Mouse (Mus musculus): ENCODE data around the gene Olfr297. TPM values are rescaled to one million over a fixed set of nuclear protein-coding genes. Genes with fewer than 3 reads are reported as not detected.

Olfr297 gene
- not detected for polyA plus RNA-seq (2017; shearing (Covaris generic))

- ATAC-seq: no peak
Observed at GRCm38 (mm10) chr7:86519668-86520067, at the start of gene Olfr297. Olfr297 (plus strand) TSS chr7:86519968.

GRCm38 (mm10) chr7:86492384-86492783 is 27.4 kb upstream of the Olfr297 start, which contains the start of gene Olfr298:
Olfr298 (minus strand) TSS chr7:86492484.
- ATAC-seq: no peak

Other genes starting within 250 kb of the Olfr297 start
- not detected for gene Olfr310, start 242.8 kb upstream of the Olfr297 start, polyA plus RNA-seq (2017; shearing (Covaris generic))
- gene Olfr309, start 206.3 kb upstream of the Olfr297 start, polyA plus RNA-seq (2017; shearing (Covaris generic)): not detected
- not detected for gene Olfr308, start 194.3 kb upstream of the Olfr297 start, polyA plus RNA-seq (2017; shearing (Covaris generic))
- under 1 TPM in 1 of 2 experiments, not detected in 1; 0.16 TPM for gene Olfr307, start 182.4 kb upstream of the Olfr297 start, polyA plus RNA-seq (2017; shearing (Covaris generic))
- gene Olfr305, start 153.0 kb upstream of the Olfr297 start, polyA plus RNA-seq (2017; shearing (Covaris generic)): not detected
- gene Olfr304, start 133.3 kb upstream of the Olfr297 start, polyA plus RNA-seq (2017; shearing (Covaris generic)): not detected
- gene Olfr303, start 122.2 kb upstream of the Olfr297 start, polyA plus RNA-seq (2017; shearing (Covaris generic)): not detected
- gene Olfr301, start 116.1 kb upstream of the Olfr297 start, polyA plus RNA-seq (2017; shearing (Covaris generic)): not detected
- gene Olfr299, start 60.0 kb upstream of the Olfr297 start, polyA plus RNA-seq (2017; shearing (Covaris generic)): not detected
- gene Olfr298, start 27.5 kb upstream of the Olfr297 start, polyA plus RNA-seq (2017; shearing (Covaris generic)): not detected
- not detected for gene Olfr295, start 63.9 kb downstream of the Olfr297 start, polyA plus RNA-seq (2017; shearing (Covaris generic))
- not detected for gene Olfr294, start 96.7 kb downstream of the Olfr297 start, polyA plus RNA-seq (2017; shearing (Covaris generic))
- gene Olfr293, start 129.1 kb downstream of the Olfr297 start, polyA plus RNA-seq (2017; shearing (Covaris generic)): not detected
- gene Olfr292, start 168.4 kb downstream of the Olfr297 start, polyA plus RNA-seq (2017; shearing (Covaris generic)): not detected

All from CD4-positive, CD25-positive, alpha-beta regulatory T cell, adult 4 months (primary cell).